Mouse (Mus musculus) hindbrain, postnatal 0 days (tissue): ENCODE data around the gene Rpl18a. TPM values are rescaled to one million over a fixed set of nuclear protein-coding genes. Genes with fewer than 3 reads are reported as not detected.

Experiments used
- ATAC-seq: fragments of 200-750 bp; cut with Nextera tagmentation; 2 replicates; pipeline ENCODE4 v1.8.0; 2017; ENCODE audit warnings: mild to moderate bottlenecking, moderate TSS enrichment, moderate library complexity
- DNase-seq: peaks from one replicate; pipeline ENCODE4 v3.0.0-alpha.2; 2015; ENCODE audit warnings: low spot score
- H3K27ac ChIP-seq: fragments of 300-500 bp; sonication (generic); 2 replicates; pipeline ENCODE4 v1.5.1; 2014; ENCODE audit warnings: mild to moderate bottlenecking
- H3K27me3 ChIP-seq: fragments of 300-500 bp; sonication (generic); 2 replicates; pipeline ENCODE4 v1.6.1; 2014; ENCODE audit warnings: low read length, mixed read lengths; ENCODE audit not compliant: insufficient read depth
- H3K36me3 ChIP-seq: fragments of 300-500 bp; sonication (generic); 2 replicates; pipeline ENCODE4 v1.6.1; 2014; ENCODE audit warnings: low read length, mixed read lengths; ENCODE audit not compliant: insufficient read depth
- H3K4me1 ChIP-seq: fragments of 300-500 bp; sonication (generic); 2 replicates; pipeline ENCODE4 v1.6.1; 2014; ENCODE audit warnings: antibody characterized with exemption, low read length, mixed read lengths; ENCODE audit not compliant: insufficient read depth
- H3K4me2 ChIP-seq: fragments of 300-500 bp; sonication (generic); 2 replicates; pipeline ENCODE4 v1.6.1; 2014; ENCODE audit warnings: low read depth, mild to moderate bottlenecking, low read length, moderate library complexity, mixed read lengths
- H3K4me3 ChIP-seq: fragments of 300-500 bp; sonication (generic); 2 replicates; pipeline ENCODE4 v1.5.1; 2014; ENCODE audit warnings: low read length
- H3K9ac ChIP-seq: fragments of 300-500 bp; sonication (generic); replicated peaks from 2 replicates; pipeline ENCODE4 v1.6.1; 2014; ENCODE audit warnings: mild to moderate bottlenecking, low read length, moderate library complexity, mixed read lengths
- H3K9me3 ChIP-seq: fragments of 300-500 bp; sonication (generic); 2 replicates; pipeline ENCODE4 v1.6.1; 2016; ENCODE audit warnings: low read length, mixed read lengths
- CTCF ChIP-seq: IDR thresholded peaks from 2 replicates; pipeline ENCODE4 v1.5.1; 2016; ENCODE audit warnings: antibody characterized with exemption, control low read depth, low read depth
- WGBS: fragments of 180-500 bp; shearing (Covaris S2); extraction: QIAGEN DNeasy Blood & Tissue Kit; methylation state at CpG from one replicate; pipeline ENCODE4 v1.1.7; 2014; 5-methylcytosine and 5-hydroxymethylcytosine counted together
- polyA plus RNA-seq: library from polyadenylated mRNA; unstranded; fragments of >200 nt; fragmentation: Nextera tagmentation; extraction: Ambion mirVana; gene quantifications from 2 replicates; pipeline ENCODE4 v1.2.1, GENCODE M21; 2015
- total RNA-seq: library from RNA; depleted of rRNA; stranded (reverse); fragments of >200 nt; gene quantifications from 2 replicates; pipeline ENCODE4 v1.2.3, GENCODE M21; 2014; rRNA removed

Rpl18a gene
- total RNA-seq (1,411 and 1,940 TPM in 2 replicates), polyA plus RNA-seq (2,686 and 2,710 TPM in 2 replicates)

DNA sequence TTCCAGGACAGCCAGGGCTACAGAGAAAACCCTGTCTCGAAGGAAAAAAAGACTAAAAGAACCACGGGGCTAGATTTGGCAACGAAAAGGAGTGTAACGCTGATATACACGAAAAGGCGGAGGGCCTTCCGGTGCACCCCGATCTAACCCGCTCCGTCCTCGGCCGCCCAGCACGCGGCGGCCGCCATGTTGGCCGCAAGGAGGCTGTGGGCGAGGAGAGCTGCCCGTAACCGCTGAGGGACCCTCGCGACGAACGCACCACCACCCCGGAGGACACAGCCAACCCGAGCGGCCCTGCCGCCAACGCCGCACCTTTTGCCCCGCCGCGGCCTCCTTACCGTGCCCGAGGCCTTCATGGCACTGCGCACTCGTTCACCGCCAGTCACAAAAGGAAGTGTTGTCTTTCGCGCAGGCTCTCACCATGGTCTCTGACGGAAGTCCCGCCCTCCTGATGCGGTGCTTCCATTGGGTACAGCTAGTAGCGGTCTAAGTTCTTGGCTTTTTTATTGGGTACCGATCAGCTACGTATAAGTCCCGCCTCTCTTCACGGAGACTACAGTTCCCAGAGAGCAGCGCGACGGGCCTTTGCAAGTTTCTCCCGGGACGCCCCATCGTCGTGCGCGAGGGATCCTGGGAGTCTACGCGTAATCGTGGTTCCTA lies at the start of gene Rpl18a:
Rpl18a (minus strand) TSS at position 392 of the 660 bp plus-strand sequence.
- no peaks in the 10 kb centered on the region for H3K9me3 ChIP-seq
- H3K4me3 ChIP-seq, result peak within 1 kb of the TSS; percentile 86
- WGBS, result under 1% methylated on average over 60 of the region's 60 CpGs
- H3K27ac ChIP-seq, result peak within 1 kb of the TSS; percentile 86
- ATAC-seq (peak; percentile 99), DNase-seq (peak; percentile 99)
- H3K4me2 ChIP-seq, result peak within 1 kb of the TSS; percentile 97
- H3K27me3 ChIP-seq, result peaks cover 12% of the 10 kb centered on the region
- no peak; the same call in 1 of the 2 replicates for TF ChIP-seq CTCF
- peak within 1 kb of the TSS; percentile 88 for H3K9ac ChIP-seq
- peaks cover 5% of the 10 kb centered on the region; the same call in 1 of the 2 replicates for H3K4me1 ChIP-seq
- H3K36me3 ChIP-seq, result peaks cover 18% of the 10 kb centered on the region

- ATAC-seq (no peak), DNase-seq (no peak)
- H3K4me2 ChIP-seq, result no peak overlapping the region
- H3K36me3 ChIP-seq, result no peaks in the 10 kb centered on the region
- no peaks in the 10 kb centered on the region for H3K27me3 ChIP-seq
- H3K9ac ChIP-seq, result no peak overlapping the region
- H3K9me3 ChIP-seq, result no peaks in the 10 kb centered on the region
- TF ChIP-seq CTCF, result no peak
- no peak overlapping the region for H3K27ac ChIP-seq
- H3K4me3 ChIP-seq, result no peak overlapping the region
- H3K4me1 ChIP-seq, result no peaks in the 10 kb centered on the region
- 29% methylated on average over 1 of the region's 1 CpGs for WGBS
These were observed 46.0 kb upstream of the Rpl18a start for GRCm38 (mm10) chr8:70943187-70943586.

DNA sequence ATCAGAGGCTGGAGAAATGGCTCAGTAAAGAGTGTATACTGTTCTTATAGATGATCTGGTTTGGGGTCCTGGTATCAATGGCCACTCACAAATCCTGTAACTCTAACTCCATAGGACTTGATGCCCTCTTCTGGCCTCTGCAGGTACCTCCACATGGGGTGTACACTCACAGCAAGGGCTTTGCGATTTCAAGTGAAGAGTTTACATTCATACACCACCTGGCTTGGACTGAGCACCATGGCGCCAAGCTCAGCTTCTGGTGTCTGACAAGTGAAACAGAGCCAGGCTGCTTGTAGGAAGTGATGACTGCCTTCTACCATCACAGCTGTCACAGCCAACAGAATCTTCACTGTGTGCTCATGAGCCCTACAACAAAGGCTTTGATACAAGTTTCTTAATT lies 44.3 kb upstream of the Rpl18a start:
- WGBS, result 66% methylated on average over 2 of the region's 2 CpGs
- Histone ChIP-seq H3K4me2 (no peak overlapping the region), H3K27me3 (no peaks in the 10 kb centered on the region), H3K9me3 (no peaks in the 10 kb centered on the region), H3K27ac (no peak overlapping the region), H3K9ac (no peak overlapping the region), H3K4me3 (no peak overlapping the region), H3K4me1 (no peaks in the 10 kb centered on the region), H3K36me3 (no peaks in the 10 kb centered on the region)
- DNase-seq, result no peak
- no peak for TF ChIP-seq CTCF
- no peak for ATAC-seq

DNA sequence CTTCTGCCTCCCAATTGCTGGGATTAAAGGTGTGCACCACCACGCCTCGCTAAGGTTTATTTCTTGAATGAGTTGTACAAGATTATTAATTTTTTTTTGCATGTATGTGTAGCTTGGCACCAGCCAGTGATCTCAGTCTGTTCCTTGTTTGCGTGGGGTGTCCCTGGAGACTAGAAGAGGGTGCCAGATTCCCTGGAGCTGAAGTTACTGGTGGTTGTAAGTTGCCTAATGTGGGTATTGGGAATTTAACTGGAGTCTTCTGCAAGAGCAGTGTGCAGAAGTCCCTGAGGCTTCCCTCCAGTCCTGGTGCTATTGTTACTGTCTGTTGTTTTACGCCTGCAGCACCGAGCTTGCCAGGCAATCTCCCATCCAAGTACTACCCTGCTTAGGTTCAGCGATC lies 40.0 kb upstream of the Rpl18a start:
- no peak overlapping the region for H3K9ac ChIP-seq
- H3K9me3 ChIP-seq, result no peaks in the 10 kb centered on the region
- no peaks in the 10 kb centered on the region for H3K27me3 ChIP-seq
- no peak overlapping the region for H3K27ac ChIP-seq
- no peak overlapping the region for H3K4me2 ChIP-seq
- H3K4me3 ChIP-seq, result no peak overlapping the region
- 78% methylated on average over 6 of the region's 6 CpGs for WGBS
- H3K4me1 ChIP-seq, result no peaks in the 10 kb centered on the region
- TF ChIP-seq CTCF, result no peak
- no peak for DNase-seq
- no peak for ATAC-seq
- no peaks in the 10 kb centered on the region for H3K36me3 ChIP-seq

- peak; percentile 37; the same call in 1 of the 2 replicates for ATAC-seq
- H3K27ac ChIP-seq, result no peak overlapping the region
- no peaks in the 10 kb centered on the region for H3K9me3 ChIP-seq
- DNase-seq, result peak; percentile 23
- H3K27me3 ChIP-seq, result no peaks in the 10 kb centered on the region
- no peak for TF ChIP-seq CTCF
- WGBS, result 55% methylated on average over 7 of the region's 7 CpGs
- H3K9ac ChIP-seq, result no peak overlapping the region
- H3K4me3 ChIP-seq, result no peak overlapping the region
- no peaks in the 10 kb centered on the region for H3K36me3 ChIP-seq
- no peak overlapping the region for H3K4me2 ChIP-seq
- H3K4me1 ChIP-seq, result no peaks in the 10 kb centered on the region
These were observed 37.6 kb upstream of the Rpl18a start for GRCm38 (mm10) chr8:70934786-70935185.

- no peaks in the 10 kb centered on the region for H3K9me3 ChIP-seq
- H3K4me1 ChIP-seq, result no peaks in the 10 kb centered on the region
- no peak overlapping the region for H3K4me2 ChIP-seq
- ATAC-seq, result no peak
- H3K9ac ChIP-seq, result no peak overlapping the region
- no peak overlapping the region for H3K4me3 ChIP-seq
- WGBS, result 85% methylated on average over 4 of the region's 4 CpGs
- no peaks in the 10 kb centered on the region for H3K36me3 ChIP-seq
- TF ChIP-seq CTCF, result no peak
- no peaks in the 10 kb centered on the region for H3K27me3 ChIP-seq
- DNase-seq, result no peak
- no peak overlapping the region for H3K27ac ChIP-seq
These were observed 35.8 kb upstream of the Rpl18a start for GRCm38 (mm10) chr8:70933036-70933435.

GRCm38 (mm10) chr8:70931731-70932130 lies 34.5 kb upstream of the Rpl18a start:
- no peak for DNase-seq
- TF ChIP-seq CTCF, result no peak
- H3K9ac ChIP-seq, result no peak overlapping the region
- no peaks in the 10 kb centered on the region for H3K9me3 ChIP-seq
- H3K4me1 ChIP-seq, result no peaks in the 10 kb centered on the region
- no peak for ATAC-seq
- no peak overlapping the region for H3K4me3 ChIP-seq
- H3K27ac ChIP-seq, result no peak overlapping the region
- no peak overlapping the region for H3K4me2 ChIP-seq
- WGBS, result 89% methylated on average over 11 of the region's 11 CpGs
- no peaks in the 10 kb centered on the region for H3K36me3 ChIP-seq
- no peaks in the 10 kb centered on the region for H3K27me3 ChIP-seq
